Mouse (Mus musculus) ES-Bruce4 (cell line): ENCODE results near the gene Dnmt3a.

Source experiments
- CTCF ChIP-seq: IDR thresholded peaks from one replicate; pipeline ENCODE4 v1.8.1; 2011; ENCODE audit warnings: low read depth, low read length
- EP300 ChIP-seq: IDR thresholded peaks from 2 replicates; pipeline ENCODE4 v1.6.1; 2011; ENCODE audit warnings: low read depth, low read length; ENCODE audit not compliant: insufficient read depth
- POLR2A ChIP-seq: IDR thresholded peaks from one replicate; pipeline ENCODE4 v1.8.1; 2011; ENCODE audit warnings: low read length; ENCODE audit not compliant: insufficient read depth

DNA sequence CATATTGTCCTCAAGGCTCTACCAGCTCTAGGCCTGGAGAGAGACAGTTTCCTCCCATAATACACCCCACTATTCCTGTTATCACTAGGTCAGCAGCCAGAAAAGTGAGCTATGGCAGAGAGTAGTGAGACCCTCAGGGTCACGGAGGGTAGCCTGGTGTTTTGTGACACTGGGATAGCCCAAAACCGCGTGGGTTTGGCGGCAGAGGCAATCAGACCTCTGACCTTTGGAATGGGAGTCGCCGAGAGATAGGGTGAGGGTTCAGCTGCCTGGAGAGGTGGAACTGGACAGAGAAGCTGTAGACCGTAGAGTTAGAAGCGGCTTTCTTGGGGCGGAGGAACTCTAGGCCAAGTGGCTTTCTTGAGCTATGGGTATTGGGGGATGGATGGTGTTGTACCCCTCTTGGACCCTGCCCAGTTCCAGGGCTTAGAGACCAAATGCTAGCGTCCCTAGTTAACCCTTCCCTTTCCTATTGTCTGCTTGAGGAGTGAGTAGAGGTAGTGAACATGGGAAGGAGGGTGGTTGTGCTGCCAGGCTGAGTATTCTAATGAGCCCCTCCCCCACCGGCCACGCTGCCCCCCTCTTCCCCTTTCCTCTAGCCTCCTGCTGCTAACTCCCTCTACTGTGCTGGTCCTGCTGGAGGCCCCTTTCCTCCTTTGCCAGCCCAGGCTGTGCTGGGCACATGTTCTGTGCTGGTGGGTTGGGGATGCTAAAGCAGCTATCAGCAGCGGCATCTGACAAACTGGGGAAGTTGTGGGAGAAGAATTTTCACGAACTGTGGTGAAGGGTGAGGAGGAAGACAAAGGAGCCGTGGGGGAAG, 86.6 kb downstream of the Dnmt3a start:
- no peak for TF ChIP-seq CTCF
- no peak for TF ChIP-seq POLR2A
- no peak for TF ChIP-seq EP300
